ENCODE assay signal across 8 mouse cellular contexts in genomic region chrX:99003046-99003445, GRCm38 (mm10). TPM values are rescaled to one million over a fixed set of nuclear protein-coding genes. Genes with fewer than 3 reads are reported as not detected.
DNase-seq lines count a peak whose midpoint lies in the region; ATAC-seq and TF ChIP-seq lines count a peak whose summit lies in the region.

Gene Stard8 (plus strand): TSS chrX:99003248.

- intact Hi-C loops in left cerebral cortex, postnatal 4 days (cut with DNase I): no loop called here

- H3K9me3 ChIP-seq in intestine, embryonic 16.5 days (ENCODE audit: control insufficient read depth, low read length): no peaks in the 10 kb centered on the region
- no peaks in the 10 kb centered on the region for H3K9me3 ChIP-seq in midbrain, postnatal 0 days (ENCODE audit: low read length)

- H3K4me3 ChIP-seq in intestine, embryonic 16.5 days (ENCODE audit: low read length): peak within 1 kb of the TSS; percentile 27
- no peak within 1 kb of the TSS for H3K4me3 ChIP-seq in midbrain, postnatal 0 days (ENCODE audit: low read depth, low read length)

- peak within 1 kb of the TSS; percentile 43 for H3K9ac ChIP-seq in intestine, embryonic 16.5 days (ENCODE audit: low read depth, low read length)
- H3K9ac ChIP-seq in midbrain, postnatal 0 days (replicated peaks; ENCODE audit: low read length, poor library complexity, severe bottlenecking): no peak within 1 kb of the TSS

- H3K27me3 ChIP-seq in intestine, embryonic 16.5 days (replicated peaks; ENCODE audit: control insufficient read depth, insufficient read depth, low read length): peaks cover 4% of the 10 kb centered on the region; the same call in 1 of the 2 replicates
- no peaks in the 10 kb centered on the region for H3K27me3 ChIP-seq in midbrain, postnatal 0 days (ENCODE audit: insufficient read depth, low read length)

- peak; percentile 83 for ATAC-seq in intestine, embryonic 16.5 days
- no peak for ATAC-seq in megakaryocyte, adult 5-6 weeks (ENCODE audit: poor library complexity, severe bottlenecking)
- no peak for ATAC-seq in midbrain, postnatal 0 days (ENCODE audit: low FRiP score)

- WGBS in intestine, embryonic 16.5 days: 57% methylated on average over 9 of the region's 9 CpGs
- 51% methylated on average over 9 of the region's 9 CpGs for WGBS in midbrain, postnatal 0 days

- H3K27ac ChIP-seq in intestine, embryonic 16.5 days (ENCODE audit: low read length): peak within 1 kb of the TSS; percentile 18; the same call in 1 of the 2 replicates
- no peak within 1 kb of the TSS for H3K27ac ChIP-seq in midbrain, postnatal 0 days (ENCODE audit: low read depth, low read length)

- no peak for TF ChIP-seq CTCF in midbrain, postnatal 0 days (IDR thresholded peaks at IDR 0.05)

- peak within 1 kb of the TSS; percentile 1 for H3K4me2 ChIP-seq in intestine, embryonic 16.5 days (ENCODE audit: low read depth, low read length)
- H3K4me2 ChIP-seq in midbrain, postnatal 0 days (ENCODE audit: low read depth, low read length, poor library complexity, severe bottlenecking): no peak within 1 kb of the TSS

- H3K4me1 ChIP-seq in intestine, embryonic 16.5 days (ENCODE audit: control insufficient read depth, insufficient read depth, low read length): no peaks in the 10 kb centered on the region; the same call in 1 of the 2 replicates
- no peaks in the 10 kb centered on the region for H3K4me1 ChIP-seq in midbrain, postnatal 0 days (ENCODE audit: insufficient read depth, low read length)

- H3K36me3 ChIP-seq in intestine, embryonic 16.5 days (ENCODE audit: control insufficient read depth, insufficient read depth, low read length): no peaks in the 10 kb centered on the region
- H3K36me3 ChIP-seq in midbrain, postnatal 0 days (ENCODE audit: insufficient read depth, low read length): no peaks in the 10 kb centered on the region

- DNase-seq in left cerebral cortex, adult 8-10 months (ENCODE audit: low spot score in 2 of 2): no peak
- DNase-seq in left cerebral cortex, postnatal 4 days: no peak
- DNase-seq in fibroblast of lung, adult 2 months (ENCODE audit: low read depth): peak; percentile 25
- no peak for DNase-seq in layer of hippocampus, adult 18-20 months (ENCODE audit: low spot score in 2 of 2)
- DNase-seq in T-cell, adult 2 months (ENCODE audit: low spot score): no peak
- DNase-seq in midbrain, postnatal 0 days (ENCODE audit: low spot score): no peak

RNA-seq across cellular contexts. Expression of gene Stard8, which starts in this region (rescaled TPM):
- 10 to 100 TPM; 23.7 to 28.2 (median 25.4) TPM for total RNA-seq in left cerebral cortex, adult 8-10 months (2022)
- total RNA-seq in left cerebral cortex, postnatal 4 days (2021): 1 to 10 TPM; 7.3 to 7.9 TPM
- polyA plus RNA-seq in intestine, embryonic 16.5 days (2015; fragmentation: Nextera tagmentation; extraction: Ambion mirVana): 7.5 and 8.8 TPM in 2 replicates
- total RNA-seq in megakaryocyte, adult 5-6 weeks (2015): 11.5 and 12.4 TPM in 2 replicates
- total RNA-seq in megakaryocyte, adult 5-6 weeks (2017): 24.3 and 25.8 TPM in 2 replicates
- 1 to 10 TPM; 8.9 to 10.0 TPM for total RNA-seq in layer of hippocampus, adult 18-20 months (2021)
- 11.8 and 12.4 TPM in 2 replicates for total RNA-seq in midbrain, postnatal 0 days (2014; rRNA removed)
- 2.6 and 3.3 TPM in 2 replicates for polyA plus RNA-seq in midbrain, postnatal 0 days (2015; fragmentation: Nextera tagmentation; extraction: Ambion mirVana)
